15 mouse cellular contexts compared by ENCODE assay signal in genomic region chr12:76566284-76566683, GRCm38 (mm10).
"Had no signal": no experiment of that assay in that cellular context is flagged by ENCODE, and none has a peak within 500 bp of the region (broad histone marks: within the 10 kb centered on the region; RNA-seq: fewer than 3 reads in every experiment).

No protein-coding gene starts in this region.

- H3K27me3 ChIP-seq: midbrain, embryonic 13.5 days had no signal

- DNase-seq: kidney, adult 2 months; kidney, postnatal 25 days; left cerebral cortex, postnatal 4 days; liver, postnatal 0 days; lung, embryonic 14.5 days; right cerebral cortex, adult 18-20 months; right cerebral cortex, postnatal 25 days; thymus, adult 18-20 months; thymus, postnatal 36 days had no signal

- H3K4me2 ChIP-seq: liver, embryonic 11.5 days; lung, embryonic 14.5 days; midbrain, embryonic 13.5 days had no signal

- H3K27ac ChIP-seq: kidney, postnatal 0 days; liver, embryonic 14.5 days; macrophage; midbrain, embryonic 13.5 days had no signal

- ATAC-seq: liver, postnatal 0 days; lung, postnatal 0 days; midbrain, embryonic 13.5 days had no signal

- H3K9ac ChIP-seq: liver, embryonic 14.5 days; liver, postnatal 0 days; lung, embryonic 14.5 days; midbrain, embryonic 13.5 days had no signal

- H3K4me3 ChIP-seq: midbrain, embryonic 13.5 days had no signal

- H3K36me3 ChIP-seq: midbrain, embryonic 13.5 days had no signal
